Mouse (Mus musculus): Measurements from ENCODE around the gene Sdk1. TPM values are rescaled to one million over a fixed set of nuclear protein-coding genes. Genes with fewer than 3 reads are reported as not detected.

Sdk1 gene
- total and polyA plus RNA-seq, 2 experiments: 0.18 to 0.27 TPM

- DNase-seq (ENCODE audit: extremely low read depth, low read depth, low spot score): no peak
- Histone ChIP-seq H3K36me3 (ENCODE audit: control insufficient read depth, insufficient read depth, low read length) (no peaks in the 10 kb centered on the region), H3K27ac (replicated peaks; ENCODE audit: insufficient read depth, low read depth, low read length) (no peak overlapping the region), H3K9ac (ENCODE audit: low read depth, low read length) (no peak overlapping the region), H3K4me1 (ENCODE audit: control insufficient read depth, insufficient read depth, low read length) (no peaks in the 10 kb centered on the region), H3K79me2 (ENCODE audit: control insufficient read depth, insufficient read depth, low read length) (no peaks in the 10 kb centered on the region), H3K27me3 (ENCODE audit: control insufficient read depth, insufficient read depth, low read length) (no peaks in the 10 kb centered on the region), H3K4me3 (ENCODE audit: insufficient read depth, low read depth, low read length) (no peak overlapping the region)
- TF ChIP-seq POLR2A (IDR thresholded peaks at IDR 0.05; ENCODE audit: extremely low read depth, insufficient read depth, low read length) (no peak), CTCF (IDR thresholded peaks at IDR 0.05; ENCODE audit: low read depth, low read length) (no peak)
- 33% methylated on average over 4 of the region's 4 CpGs for WGBS
Measured at GRCm38 (mm10) chr5:141234326-141234725, 7.0 kb upstream of the Sdk1 start.

GRCm38 (mm10) chr5:141239401-141239800, 1.9 kb upstream of the Sdk1 start:
- H3K27me3 ChIP-seq (ENCODE audit: control insufficient read depth, insufficient read depth, low read length): peaks cover 13% of the 10 kb centered on the region
- 35% methylated on average over 5 of the region's 5 CpGs for WGBS
- H3K27ac ChIP-seq (replicated peaks; ENCODE audit: insufficient read depth, low read depth, low read length): no peak overlapping the region
- H3K4me1 ChIP-seq (ENCODE audit: control insufficient read depth, insufficient read depth, low read length): 0 out of 2 replicates have a peak, but pooled peaks cover 4% of the 10 kb centered on the region
- no peaks in the 10 kb centered on the region for H3K79me2 ChIP-seq (ENCODE audit: control insufficient read depth, insufficient read depth, low read length)
- TF ChIP-seq CTCF (IDR thresholded peaks at IDR 0.05; ENCODE audit: low read depth, low read length): no peak
- TF ChIP-seq POLR2A (IDR thresholded peaks at IDR 0.05; ENCODE audit: extremely low read depth, insufficient read depth, low read length): no peak
- no peak overlapping the region for H3K9ac ChIP-seq (ENCODE audit: low read depth, low read length)
- DNase-seq (ENCODE audit: extremely low read depth, low read depth, low spot score): no peak
- H3K4me3 ChIP-seq (ENCODE audit: insufficient read depth, low read depth, low read length): no peak overlapping the region
- no peaks in the 10 kb centered on the region for H3K36me3 ChIP-seq (ENCODE audit: control insufficient read depth, insufficient read depth, low read length)

GRCm38 (mm10) chr5:141240441-141240840, 849 bp upstream of the Sdk1 start:
- TF ChIP-seq CTCF (IDR thresholded peaks at IDR 0.05; ENCODE audit: low read depth, low read length) (no peak), POLR2A (IDR thresholded peaks at IDR 0.05; ENCODE audit: extremely low read depth, insufficient read depth, low read length) (no peak)
- no peak overlapping the region for H3K27ac ChIP-seq (replicated peaks; ENCODE audit: insufficient read depth, low read depth, low read length)
- no peak overlapping the region for H3K9ac ChIP-seq (ENCODE audit: low read depth, low read length)
- peaks cover 13% of the 10 kb centered on the region for H3K27me3 ChIP-seq (ENCODE audit: control insufficient read depth, insufficient read depth, low read length)
- no peak overlapping the region for H3K4me3 ChIP-seq (ENCODE audit: insufficient read depth, low read depth, low read length)
- no peaks in the 10 kb centered on the region for H3K79me2 ChIP-seq (ENCODE audit: control insufficient read depth, insufficient read depth, low read length)
- DNase-seq (ENCODE audit: extremely low read depth, low read depth, low spot score): no peak
- 5% methylated on average over 10 of the region's 10 CpGs for WGBS
- 0 out of 2 replicates have a peak, but pooled peaks cover 4% of the 10 kb centered on the region for H3K4me1 ChIP-seq (ENCODE audit: control insufficient read depth, insufficient read depth, low read length)
- H3K36me3 ChIP-seq (ENCODE audit: control insufficient read depth, insufficient read depth, low read length): no peaks in the 10 kb centered on the region

- no peak for DNase-seq (ENCODE audit: extremely low read depth, low read depth, low spot score)
- Histone ChIP-seq H3K79me2 (ENCODE audit: control insufficient read depth, insufficient read depth, low read length) (no peaks in the 10 kb centered on the region), H3K4me1 (ENCODE audit: control insufficient read depth, insufficient read depth, low read length) (0 out of 2 replicates have a peak, but pooled peaks cover 4% of the 10 kb centered on the region), H3K4me3 (ENCODE audit: insufficient read depth, low read depth, low read length) (peak overlapping the region; percentile 93), H3K9ac (ENCODE audit: low read depth, low read length) (peak overlapping the region; percentile 91), H3K27ac (replicated peaks; ENCODE audit: insufficient read depth, low read depth, low read length) (no peak overlapping the region), H3K36me3 (ENCODE audit: control insufficient read depth, insufficient read depth, low read length) (no peaks in the 10 kb centered on the region), H3K27me3 (ENCODE audit: control insufficient read depth, insufficient read depth, low read length) (peaks cover 13% of the 10 kb centered on the region)
- WGBS: 2% methylated on average over 28 of the region's 82 CpGs
- no peak for TF ChIP-seq CTCF (IDR thresholded peaks at IDR 0.05; ENCODE audit: low read depth, low read length)
- no peak for TF ChIP-seq POLR2A (IDR thresholded peaks at IDR 0.05; ENCODE audit: extremely low read depth, insufficient read depth, low read length)
Measured at GRCm38 (mm10) chr5:141241645-141242284, 475 bp downstream of the Sdk1 start.

- Histone ChIP-seq H3K36me3 (ENCODE audit: control insufficient read depth, insufficient read depth, low read length) (no peaks in the 10 kb centered on the region), H3K4me3 (ENCODE audit: insufficient read depth, low read depth, low read length) (peak overlapping the region; percentile 15; the same call in 1 of the 2 replicates), H3K79me2 (ENCODE audit: control insufficient read depth, insufficient read depth, low read length) (no peaks in the 10 kb centered on the region), H3K27ac (replicated peaks; ENCODE audit: insufficient read depth, low read depth, low read length) (no peak overlapping the region), H3K4me1 (ENCODE audit: control insufficient read depth, insufficient read depth, low read length) (0 out of 2 replicates have a peak, but pooled peaks cover 4% of the 10 kb centered on the region), H3K9ac (ENCODE audit: low read depth, low read length) (no peak overlapping the region), H3K27me3 (ENCODE audit: control insufficient read depth, insufficient read depth, low read length) (peaks cover 13% of the 10 kb centered on the region)
- TF ChIP-seq POLR2A (IDR thresholded peaks at IDR 0.05; ENCODE audit: extremely low read depth, insufficient read depth, low read length): no peak
- TF ChIP-seq CTCF (IDR thresholded peaks at IDR 0.05; ENCODE audit: low read depth, low read length): no peak
- DNase-seq (ENCODE audit: extremely low read depth, low read depth, low spot score): peak; percentile 5
- 4% methylated on average over 33 of the region's 33 CpGs for WGBS
Measured at GRCm38 (mm10) chr5:141243253-141243965, 2.1 kb downstream of the Sdk1 start.

GRCm38 (mm10) chr5:141264253-141264652, 23.0 kb downstream of the Sdk1 start:
- H3K79me2 ChIP-seq (ENCODE audit: control insufficient read depth, insufficient read depth, low read length): no peaks in the 10 kb centered on the region
- no peak overlapping the region for H3K9ac ChIP-seq (ENCODE audit: low read depth, low read length)
- no peak overlapping the region for H3K4me3 ChIP-seq (ENCODE audit: insufficient read depth, low read depth, low read length)
- DNase-seq (ENCODE audit: extremely low read depth, low read depth, low spot score): no peak
- 100% methylated on average over 1 of the region's 1 CpGs for WGBS
- no peaks in the 10 kb centered on the region for H3K27me3 ChIP-seq (ENCODE audit: control insufficient read depth, insufficient read depth, low read length)
- no peak overlapping the region for H3K27ac ChIP-seq (replicated peaks; ENCODE audit: insufficient read depth, low read depth, low read length)
- H3K4me1 ChIP-seq (ENCODE audit: control insufficient read depth, insufficient read depth, low read length): no peaks in the 10 kb centered on the region
- TF ChIP-seq CTCF (IDR thresholded peaks at IDR 0.05; ENCODE audit: low read depth, low read length): no peak
- no peak for TF ChIP-seq POLR2A (IDR thresholded peaks at IDR 0.05; ENCODE audit: extremely low read depth, insufficient read depth, low read length)
- H3K36me3 ChIP-seq (ENCODE audit: control insufficient read depth, insufficient read depth, low read length): no peaks in the 10 kb centered on the region
